Mouse (Mus musculus) liver, embryonic 16.5 days (tissue): Measurements from ENCODE around the gene Art3. TPM values are rescaled to one million over a fixed set of nuclear protein-coding genes. Genes with fewer than 3 reads are reported as not detected.
"Not testable (repeated sequence)": the region's sequence is repeated elsewhere in the genome, so short reads cannot be mapped to it uniquely, and the experiment has no call there.

Experiments
- ATAC-seq: fragments of 200-750 bp; cut with Nextera tagmentation; 2 replicates; pipeline ENCODE4 v1.8.0; 2017; ENCODE audit warnings: low read depth, mild to moderate bottlenecking, moderate number of reproducible peaks, moderate library complexity
- H3K27ac ChIP-seq: fragments of 300-500 bp; sonication (generic); 2 replicates; pipeline ENCODE4 v1.5.1; 2014; ENCODE audit warnings: mild to moderate bottlenecking, low read length
- H3K27me3 ChIP-seq: fragments of 300-500 bp; sonication (generic); 2 replicates; pipeline ENCODE4 v1.6.1; 2014; ENCODE audit warnings: low read depth, low read length, mixed read lengths; ENCODE audit not compliant: control insufficient read depth, insufficient read depth
- H3K36me3 ChIP-seq: fragments of 300-500 bp; sonication (generic); 2 replicates; pipeline ENCODE4 v1.6.1; 2014; ENCODE audit warnings: mild to moderate bottlenecking; ENCODE audit not compliant: control insufficient read depth, insufficient read depth
- H3K4me1 ChIP-seq: fragments of 300-500 bp; sonication (generic); 2 replicates; pipeline ENCODE4 v1.6.1; 2014; ENCODE audit warnings: low read depth, low read length, mixed read lengths; ENCODE audit not compliant: control insufficient read depth
- H3K4me2 ChIP-seq: fragments of 300-500 bp; sonication (generic); 2 replicates; pipeline ENCODE4 v1.6.1; 2014; ENCODE audit warnings: low read depth, low read length, mixed read lengths
- H3K4me3 ChIP-seq: fragments of 300-500 bp; sonication (generic); 2 replicates; pipeline ENCODE4 v1.5.1; 2014; ENCODE audit warnings: low read depth, mild to moderate bottlenecking, low read length
- H3K9ac ChIP-seq: fragments of 300-500 bp; sonication (generic); 2 replicates; pipeline ENCODE4 v1.6.1; 2014; ENCODE audit warnings: low read depth, low read length
- H3K9me3 ChIP-seq: fragments of 300-500 bp; sonication (generic); replicated peaks from 2 replicates; pipeline ENCODE4 v1.6.1; 2016; ENCODE audit warnings: low read length; ENCODE audit not compliant: control insufficient read depth
- WGBS: fragments of 180-500 bp; shearing (Covaris S2); extraction: QIAGEN DNeasy Blood & Tissue Kit; methylation state at CpG from one replicate; pipeline ENCODE4 v1.1.7; 2014; ENCODE audit not compliant: insufficient replicate concordance; 5-methylcytosine and 5-hydroxymethylcytosine counted together
- polyA plus RNA-seq: library from polyadenylated mRNA; unstranded; fragments of >200 nt; fragmentation: Nextera tagmentation; extraction: Ambion mirVana; gene quantifications from 2 replicates; pipeline ENCODE4 v1.2.1, GENCODE M21; 2015

The Art3 gene
- polyA plus RNA-seq, 1 experiment from 2014 or later: 0.74 TPM

DNA sequence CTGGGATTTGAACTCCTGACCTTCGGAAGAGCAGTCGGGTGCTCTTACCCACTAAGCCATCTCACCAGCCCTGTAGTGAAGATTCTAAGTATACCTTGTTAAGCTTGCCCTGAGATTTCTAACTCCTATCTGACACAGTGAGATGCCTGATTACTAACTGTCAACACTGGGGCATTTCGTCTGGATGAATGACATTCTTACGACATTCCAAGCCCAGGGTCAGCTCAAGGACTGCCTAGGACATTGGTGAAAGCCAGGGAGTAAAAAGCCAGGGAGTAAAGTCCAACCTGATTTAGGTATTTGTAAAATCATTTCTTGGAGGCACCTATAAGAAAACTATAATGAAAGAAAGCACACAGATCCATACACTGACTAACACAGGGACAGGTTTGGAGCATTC lies 21.1 kb downstream of the Art3 start:
- Histone ChIP-seq H3K27ac (peak overlapping the region; percentile 52; the same call in 1 of the 2 replicates), H3K4me1 (peaks cover 14% of the 10 kb centered on the region), H3K4me2 (peak overlapping the region; percentile 50), H3K4me3 (peak overlapping the region; percentile 58; the same call in 1 of the 2 replicates)
- not testable (repeated sequence) for H3K9me3 ChIP-seq, H3K36me3 ChIP-seq, H3K27me3 ChIP-seq, ATAC-seq, H3K9ac ChIP-seq
- 70% methylated on average over 4 of the region's 4 CpGs for WGBS

- Histone ChIP-seq H3K9ac (peak overlapping the region; percentile 54), H3K4me2 (peak overlapping the region; percentile 50), H3K27ac (peak overlapping the region; percentile 73), H3K27me3 (no peaks in the 10 kb centered on the region), H3K4me3 (peak overlapping the region; percentile 58), H3K36me3 (no peaks in the 10 kb centered on the region), H3K4me1 (peaks cover 8% of the 10 kb centered on the region), H3K9me3 (no peaks in the 10 kb centered on the region)
- ATAC-seq: peak; percentile 72
- WGBS: 11% methylated on average over 11 of the region's 11 CpGs
Measured at GRCm38 (mm10) chr5:92353517-92353916, 21.9 kb downstream of the Art3 start.

- H3K4me2 ChIP-seq: no peak overlapping the region
- H3K9ac ChIP-seq: no peak overlapping the region
- H3K27ac ChIP-seq: no peak overlapping the region
- H3K36me3 ChIP-seq: no peaks in the 10 kb centered on the region
- ATAC-seq: no peak
- H3K27me3 ChIP-seq: no peaks in the 10 kb centered on the region
- 20% methylated on average over 11 of the region's 12 CpGs for WGBS
- no peaks in the 10 kb centered on the region for H3K9me3 ChIP-seq
- no peak overlapping the region for H3K4me3 ChIP-seq
- peaks cover 3% of the 10 kb centered on the region for H3K4me1 ChIP-seq
Measured at GRCm38 (mm10) chr5:92358033-92358432, 26.4 kb downstream of the Art3 start.

- H3K27me3 ChIP-seq: no peaks in the 10 kb centered on the region
- ATAC-seq: peak; percentile 83
- no peak overlapping the region for H3K9ac ChIP-seq
- H3K36me3 ChIP-seq: no peaks in the 10 kb centered on the region
- H3K4me1 ChIP-seq: peaks cover under 1% of the 10 kb centered on the region; the same call in 1 of the 2 replicates
- H3K4me3 ChIP-seq: no peak overlapping the region
- no peak overlapping the region for H3K4me2 ChIP-seq
- no peaks in the 10 kb centered on the region for H3K9me3 ChIP-seq
- peak overlapping the region; percentile 17; the same call in 1 of the 2 replicates for H3K27ac ChIP-seq
- 57% methylated on average over 11 of the region's 11 CpGs for WGBS
Measured at GRCm38 (mm10) chr5:92358767-92359455, 27.3 kb downstream of the Art3 start.

- Histone ChIP-seq H3K4me1 (peaks cover 3% of the 10 kb centered on the region), H3K4me2 (no peak overlapping the region), H3K36me3 (no peaks in the 10 kb centered on the region), H3K4me3 (no peak overlapping the region), H3K9me3 (no peaks in the 10 kb centered on the region), H3K27me3 (no peaks in the 10 kb centered on the region), H3K9ac (no peak overlapping the region), H3K27ac (no peak overlapping the region)
- WGBS: 25% methylated on average over 4 of the region's 4 CpGs
- no peak for ATAC-seq
Measured at GRCm38 (mm10) chr5:92363179-92363578, 31.6 kb downstream of the Art3 start.

- Histone ChIP-seq H3K4me3 (no peak overlapping the region), H3K9me3 (no peaks in the 10 kb centered on the region), H3K36me3 (no peaks in the 10 kb centered on the region), H3K4me2 (no peak overlapping the region), H3K9ac (no peak overlapping the region), H3K27me3 (no peaks in the 10 kb centered on the region), H3K4me1 (peaks cover 8% of the 10 kb centered on the region), H3K27ac (no peak overlapping the region)
- WGBS: 79% methylated on average over 5 of the region's 5 CpGs
- no peak for ATAC-seq
Measured at GRCm38 (mm10) chr5:92364011-92364410, 32.4 kb downstream of the Art3 start.

DNA sequence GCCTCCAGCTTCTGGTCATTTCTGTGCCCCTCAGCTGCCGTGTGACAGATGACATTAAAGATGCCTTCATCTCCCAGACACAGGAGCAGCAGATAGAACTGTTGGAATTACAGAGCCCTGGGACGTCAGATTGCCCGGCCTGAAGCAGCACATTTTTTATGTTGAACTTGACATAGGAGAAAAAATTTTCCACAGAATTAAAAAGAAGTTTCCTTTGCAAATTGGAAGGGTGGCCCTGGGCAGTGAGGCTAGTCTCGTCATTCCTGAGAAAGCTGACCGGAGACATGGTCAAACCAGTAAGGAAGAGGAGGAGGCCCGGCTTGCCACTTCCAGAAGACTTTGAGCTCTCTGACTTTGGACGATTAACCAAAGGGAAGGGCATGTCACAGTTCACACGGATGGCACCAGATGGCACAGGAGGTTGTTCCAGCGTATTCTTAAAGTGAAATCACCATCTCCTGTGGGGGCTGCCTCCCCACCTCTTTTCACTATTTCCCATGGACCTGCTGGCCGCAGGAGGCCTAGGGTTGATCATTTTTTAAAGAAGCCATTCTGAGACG lies 33.6 kb downstream of the Art3 start:
- Histone ChIP-seq H3K27ac (no peak overlapping the region), H3K9me3 (no peaks in the 10 kb centered on the region), H3K4me2 (no peak overlapping the region), H3K27me3 (no peaks in the 10 kb centered on the region), H3K36me3 (no peaks in the 10 kb centered on the region), H3K4me1 (peaks cover 11% of the 10 kb centered on the region), H3K4me3 (no peak overlapping the region), H3K9ac (no peak overlapping the region)
- ATAC-seq: no peak
- 67% methylated on average over 11 of the region's 11 CpGs for WGBS

DNA sequence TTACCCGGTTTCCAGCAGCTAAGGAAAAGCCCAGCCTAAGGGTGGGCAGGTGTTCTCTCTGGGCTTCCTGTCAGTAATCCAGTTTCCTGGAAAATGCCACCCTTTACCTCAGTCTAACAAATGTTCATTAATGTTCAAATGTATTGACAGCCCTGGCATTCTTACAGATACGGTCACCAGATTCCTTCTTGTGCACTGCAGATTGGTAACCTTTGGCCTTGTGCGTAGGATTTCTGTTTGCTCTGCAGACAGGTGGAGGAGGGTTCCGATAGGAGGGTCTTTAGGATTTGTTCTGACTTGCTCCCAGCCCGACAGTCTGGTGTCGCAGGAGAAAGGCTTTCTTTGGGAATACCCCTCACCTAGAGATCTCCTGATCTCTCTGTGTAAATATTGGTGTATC lies 34.9 kb downstream of the Art3 start:
- Histone ChIP-seq H3K9ac (no peak overlapping the region), H3K27me3 (no peaks in the 10 kb centered on the region), H3K4me2 (no peak overlapping the region), H3K4me1 (peaks cover 11% of the 10 kb centered on the region), H3K4me3 (no peak overlapping the region), H3K36me3 (no peaks in the 10 kb centered on the region), H3K27ac (peak overlapping the region; percentile 27; the same call in 1 of the 2 replicates), H3K9me3 (no peaks in the 10 kb centered on the region)
- WGBS: 58% methylated on average over 6 of the region's 6 CpGs
- peak; percentile 53 for ATAC-seq

- Histone ChIP-seq H3K9ac (no peak overlapping the region), H3K4me1 (peaks cover 14% of the 10 kb centered on the region), H3K27me3 (no peaks in the 10 kb centered on the region), H3K36me3 (no peaks in the 10 kb centered on the region), H3K27ac (no peak overlapping the region; the same call in 1 of the 2 replicates), H3K4me2 (no peak overlapping the region), H3K4me3 (no peak overlapping the region), H3K9me3 (no peaks in the 10 kb centered on the region)
- WGBS: 47% methylated on average over 10 of the region's 10 CpGs
- no peak for ATAC-seq
Measured at GRCm38 (mm10) chr5:92368392-92368791, 36.8 kb downstream of the Art3 start.
